Mouse (Mus musculus) megakaryocyte, embryonic 14.5 days (primary cell): ENCODE results near the gene Fbxo6.
"Not testable (repeated sequence)": the region's sequence is repeated elsewhere in the genome, so short reads cannot be mapped to it uniquely, and the experiment has no call there.

Experiments
- FLI1 ChIP-seq: IDR thresholded peaks from 2 replicates; pipeline ENCODE4 v1.6.1; 2012; ENCODE audit warnings: low read length, inconsistent platforms, mixed read lengths
- GATA1 ChIP-seq: IDR thresholded peaks from 3 replicates; pipeline ENCODE4 v1.6.1; 2012; ENCODE audit warnings: mixed read lengths, low read length, inconsistent platforms, borderline replicate concordance

GRCm38 (mm10) chr4:148188767-148189166, 36.8 kb upstream of the Fbxo6 start:
- not testable (repeated sequence) for TF ChIP-seq GATA1, FLI1
